Mouse (Mus musculus) midbrain, embryonic 16.5 days (tissue): ENCODE data around the gene Gm13103. TPM values are rescaled to one million over a fixed set of nuclear protein-coding genes. Genes with fewer than 3 reads are reported as not detected.
"Not testable (repeated sequence)": the region's sequence is repeated elsewhere in the genome, so short reads cannot be mapped to it uniquely, and the experiment has no call there.

Source experiments
- ATAC-seq: fragments of 200-750 bp; cut with Nextera tagmentation; 2 replicates; pipeline ENCODE4 v1.8.0; 2017; ENCODE audit warnings: moderate TSS enrichment
- H3K27ac ChIP-seq: fragments of 300-500 bp; sonication (generic); 2 replicates; pipeline ENCODE4 v1.5.1; 2014; ENCODE audit warnings: mild to moderate bottlenecking, low read length, mixed read lengths
- H3K27me3 ChIP-seq: fragments of 300-500 bp; sonication (generic); 2 replicates; pipeline ENCODE4 v1.6.1; 2014; ENCODE audit warnings: low read depth, low read length, mixed read lengths; ENCODE audit not compliant: control insufficient read depth, insufficient read depth
- H3K36me3 ChIP-seq: fragments of 300-500 bp; sonication (generic); 2 replicates; pipeline ENCODE4 v1.6.1; 2014; ENCODE audit warnings: mild to moderate bottlenecking, low read length, moderate library complexity, mixed read lengths; ENCODE audit not compliant: control insufficient read depth, insufficient read depth
- H3K4me1 ChIP-seq: fragments of 300-500 bp; sonication (generic); 2 replicates; pipeline ENCODE4 v1.6.1; 2014; ENCODE audit warnings: mild to moderate bottlenecking, low read length, mixed read lengths; ENCODE audit not compliant: control insufficient read depth, insufficient read depth
- H3K4me2 ChIP-seq: fragments of 300-500 bp; sonication (generic); 2 replicates; pipeline ENCODE4 v1.6.1; 2014; ENCODE audit warnings: mild to moderate bottlenecking, low read length, mixed read lengths
- H3K4me3 ChIP-seq: fragments of 300-500 bp; sonication (generic); 2 replicates; pipeline ENCODE4 v1.5.1; 2014; ENCODE audit warnings: low read depth, mild to moderate bottlenecking, low read length, moderate library complexity, mixed read lengths
- H3K9ac ChIP-seq: fragments of 300-500 bp; sonication (generic); 2 replicates; pipeline ENCODE4 v1.6.1; 2014; ENCODE audit warnings: low read depth, low read length, mixed read lengths
- H3K9me3 ChIP-seq: fragments of 300-500 bp; sonication (generic); replicated peaks from 2 replicates; pipeline ENCODE4 v1.6.1; 2014; ENCODE audit warnings: mild to moderate bottlenecking, low read length, mixed read lengths; ENCODE audit not compliant: control insufficient read depth, poor library complexity, severe bottlenecking
- WGBS: fragments of 180-500 bp; shearing (Covaris S2); extraction: QIAGEN DNeasy Blood & Tissue Kit; methylation state at CpG from one replicate; pipeline ENCODE4 v1.1.7; 2014; 5-methylcytosine and 5-hydroxymethylcytosine counted together
- polyA plus RNA-seq: library from polyadenylated mRNA; unstranded; fragments of >200 nt; fragmentation: Nextera tagmentation; extraction: Ambion mirVana; gene quantifications from 2 replicates; pipeline ENCODE4 v1.2.1, GENCODE M21; 2015

Gene Gm13103
- polyA plus RNA-seq = not detected in 2 replicates

- not testable (repeated sequence) for H3K27ac ChIP-seq, H3K4me2 ChIP-seq, H3K9ac ChIP-seq, H3K4me3 ChIP-seq, ATAC-seq, H3K36me3 ChIP-seq, H3K4me1 ChIP-seq, H3K27me3 ChIP-seq
- H3K9me3 ChIP-seq = peaks cover 14% of the 10 kb centered on the region
Measured at GRCm38 (mm10) chr4:143846197-143846596, at the start of gene Gm13103. Gene Gm13103 (plus strand): TSS chr4:143846497.

GRCm38 (mm10) chr4:143815993-143816392 is 30.3 kb upstream of the Gm13103 start, which contains the start of gene Gm13084:
Gene Gm13084 (minus strand): TSS chr4:143816093.
- 72% methylated on average over 2 of the region's 2 CpGs for WGBS
- H3K27me3 ChIP-seq = no peaks in the 10 kb centered on the region

GRCm38 (mm10) chr4:143882371-143882770 is 36.1 kb downstream of the Gm13103 start:
- not testable (repeated sequence) for H3K4me1 ChIP-seq, H3K36me3 ChIP-seq, H3K27ac ChIP-seq, H3K9ac ChIP-seq, H3K27me3 ChIP-seq, H3K4me2 ChIP-seq, ATAC-seq, H3K4me3 ChIP-seq, H3K9me3 ChIP-seq
- WGBS = 68% methylated on average over 1 of the region's 1 CpGs

More at GRCm38 (mm10) chr4:143815993-143816392, 30.3 kb upstream of the Gm13103 start, which contains the start of gene Gm13084:
- H3K4me2 ChIP-seq = no peak within 1 kb of the TSS
- H3K4me3 ChIP-seq = no peak within 1 kb of the TSS
- no peaks in the 10 kb centered on the region for H3K36me3 ChIP-seq
- no peak within 1 kb of the TSS for H3K9ac ChIP-seq
- no peak within 1 kb of the TSS for H3K27ac ChIP-seq
- no peaks in the 10 kb centered on the region for H3K4me1 ChIP-seq
- peaks cover 6% of the 10 kb centered on the region; the same call in 1 of the 2 replicates for H3K9me3 ChIP-seq
- no peak for ATAC-seq

GRCm38 (mm10) chr4:143894406-143894805 is 48.1 kb downstream of the Gm13103 start:
- H3K4me2 ChIP-seq, H3K27ac ChIP-seq, ATAC-seq, H3K27me3 ChIP-seq, H3K4me1 ChIP-seq, H3K36me3 ChIP-seq, H3K9ac ChIP-seq, H3K4me3 ChIP-seq: not testable (repeated sequence)
- 81% methylated on average over 3 of the region's 3 CpGs for WGBS
- H3K9me3 ChIP-seq = peaks cover 11% of the 10 kb centered on the region

- not testable (repeated sequence) for H3K4me2 ChIP-seq, H3K9ac ChIP-seq, H3K36me3 ChIP-seq, H3K27ac ChIP-seq, H3K9me3 ChIP-seq, H3K27me3 ChIP-seq, H3K4me1 ChIP-seq, ATAC-seq, H3K4me3 ChIP-seq
- WGBS = 85% methylated on average over 1 of the region's 1 CpGs
Measured at GRCm38 (mm10) chr4:143900280-143900679, 54.0 kb downstream of the Gm13103 start, which contains the start of gene Pramef6. Gene Pramef6 (minus strand): TSS chr4:143900380.

Other genes with a start within 250 kb of the Gm13103 start
- not detected in 2 replicates for gene Gm13083, start 231.5 kb upstream of the Gm13103 start, polyA plus RNA-seq
- not detected in 2 replicates for gene Gm13088, start 189.3 kb upstream of the Gm13103 start, polyA plus RNA-seq
- not detected in 2 replicates for gene Gm13089, start 143.8 kb upstream of the Gm13103 start, polyA plus RNA-seq
- not detected in 2 replicates for gene Gm13078, start 127.0 kb upstream of the Gm13103 start, polyA plus RNA-seq
- gene Gm13023, start 57.1 kb upstream of the Gm13103 start, polyA plus RNA-seq = not detected in 2 replicates
- gene Gm13084, start 30.4 kb upstream of the Gm13103 start, polyA plus RNA-seq = not detected in 2 replicates
- gene Pramef6, start 53.9 kb downstream of the Gm13103 start, polyA plus RNA-seq = not detected in 2 replicates
- not detected in 2 replicates for gene Pramef25, start 104.5 kb downstream of the Gm13103 start, polyA plus RNA-seq
- not detected in 2 replicates for gene Gm13101, start 120.5 kb downstream of the Gm13103 start, polyA plus RNA-seq
- not detected in 2 replicates for gene Pramef17, start 147.9 kb downstream of the Gm13103 start, polyA plus RNA-seq
- gene Pramel4, start 212.6 kb downstream of the Gm13103 start, polyA plus RNA-seq = not detected in 2 replicates